Mouse (Mus musculus) lung, postnatal 0 days (tissue): ENCODE measurements around the gene Larp4b.

Source experiments
- CTCF ChIP-seq: IDR thresholded peaks from 2 replicates; pipeline ENCODE4 v1.5.1; 2016; ENCODE audit warnings: antibody characterized with exemption, mild to moderate bottlenecking
- EP300 ChIP-seq: IDR thresholded peaks from 2 replicates; pipeline ENCODE4 v1.6.1; 2016; ENCODE audit warnings: antibody characterized with exemption, mild to moderate bottlenecking, control low read depth

DNA sequence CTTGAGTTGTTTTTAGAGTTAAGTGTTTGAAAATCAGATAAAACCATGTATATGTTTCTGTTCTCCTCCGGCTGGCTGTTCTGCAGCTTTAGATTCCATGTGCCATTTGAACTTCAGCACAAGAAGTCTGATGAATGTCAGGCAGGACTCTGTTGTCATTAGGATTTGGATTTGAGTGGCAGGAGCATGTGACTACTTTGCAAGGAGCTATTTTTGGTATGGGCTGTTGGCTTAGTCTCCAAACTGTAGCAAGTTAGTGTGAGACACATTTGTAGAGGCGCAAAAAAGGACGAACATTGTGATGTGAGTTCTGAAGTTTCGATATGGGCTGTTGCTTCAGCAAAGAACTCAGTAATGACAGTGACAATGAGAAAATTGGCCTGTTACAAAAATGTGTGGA lies 34.0 kb downstream of the Larp4b start:
- TF ChIP-seq CTCF: no peak
- TF ChIP-seq EP300: no peak
